Mouse (Mus musculus) ES-E14 (cell line): Measurements from ENCODE around the gene Eif4g1. TPM values are rescaled to one million over a fixed set of nuclear protein-coding genes. Genes with fewer than 3 reads are reported as not detected.
A peak's percentile ranks its signal among the peaks of the same experiment; 100 is the strongest.

Source experiments
- DNase-seq: peaks from one replicate; pipeline ENCODE4 v3.0.0-alpha.2; 2013; ENCODE audit warnings: low read depth, low spot score
- H3K27ac ChIP-seq: 2 replicates; pipeline ENCODE4 v1.5.1; 2012; ENCODE audit warnings: low read depth, mild to moderate bottlenecking, low read length, moderate library complexity, mixed read lengths; ENCODE audit not compliant: poor library complexity, insufficient read depth, severe bottlenecking
- H3K36me3 ChIP-seq: 2 replicates; pipeline ENCODE4 v1.6.1; 2012; ENCODE audit warnings: mild to moderate bottlenecking, low read length, moderate library complexity, mixed read lengths; ENCODE audit not compliant: control insufficient read depth, poor library complexity, insufficient read depth, severe bottlenecking
- H3K4me1 ChIP-seq, 2 experiments: fragments of 150-350 bp in 1 of 2; sonication (generic) in 1 of 2; 2 replicates each; pipeline ENCODE4 v1.6.1; 2012; ENCODE audit warnings: low read length in 2 of 2, mild to moderate bottlenecking in 1 of 2, mixed read lengths in 1 of 2; ENCODE audit not compliant: control insufficient read depth in 2 of 2, insufficient read depth in 2 of 2, poor library complexity in 1 of 2
- H3K4me3 ChIP-seq, 2 experiments: fragments of 150-350 bp in 1 of 2; sonication (generic) in 1 of 2; 2 replicates each; pipeline ENCODE4 v1.5.1; 2012; ENCODE audit warnings: low read length in 2 of 2, low read depth in 1 of 2, mild to moderate bottlenecking in 1 of 2, mixed read lengths in 1 of 2; ENCODE audit not compliant: insufficient read depth in 1 of 2, poor library complexity in 1 of 2, severe bottlenecking in 1 of 2
- H3K9ac ChIP-seq: 2 replicates; pipeline ENCODE4 v1.6.1; 2012; ENCODE audit warnings: low read depth, mild to moderate bottlenecking, low read length, mixed read lengths; ENCODE audit not compliant: poor library complexity, insufficient read depth, severe bottlenecking
- H3K9me3 ChIP-seq: fragments of 150-350 bp; sonication (generic); 2 replicates; pipeline ENCODE4 v1.6.1; 2012; ENCODE audit warnings: low read depth, mild to moderate bottlenecking, low read length; ENCODE audit not compliant: control insufficient read depth, insufficient read depth
- CHD2 ChIP-seq: IDR thresholded peaks from 2 replicates; pipeline ENCODE4 v1.6.1; 2014; ENCODE audit warnings: mild to moderate bottlenecking, low read depth, low read length, inconsistent platforms
- HCFC1 ChIP-seq: IDR thresholded peaks from 2 replicates; pipeline ENCODE4 v1.6.1; 2012; ENCODE audit warnings: low read length, inconsistent platforms, borderline replicate concordance; ENCODE audit not compliant: insufficient read depth
- MAFK ChIP-seq: IDR thresholded peaks from 2 replicates; pipeline ENCODE4 v1.6.1; 2014; ENCODE audit warnings: mild to moderate bottlenecking, low read depth, low read length, inconsistent platforms; ENCODE audit not compliant: insufficient read depth
- ZC3H11A ChIP-seq: IDR thresholded peaks from 2 replicates; pipeline ENCODE4 v1.6.1; 2012; ENCODE audit warnings: low read depth, mild to moderate bottlenecking, inconsistent platforms, low read length, borderline replicate concordance
- ZNF384 ChIP-seq: IDR thresholded peaks from 2 replicates; pipeline ENCODE4 v1.6.1; 2012; ENCODE audit warnings: low read depth, low read length, inconsistent platforms
- in situ Hi-C, 2 experiments: fragments of 600-800 bp; cut with MboI; formaldehyde crosslinking; loops; one replicate each; pipeline ENCODE4 v1.15.1; 2025; ENCODE audit warnings: low sequenced_read_pairs in 2 of 2, inconsistent platforms in 1 of 2; ENCODE audit not compliant: unreplicated experiment in 2 of 2
- total RNA-seq: library from RNA; depleted of rRNA; stranded (reverse); fragments of 300-350 nt; gene quantifications from 2 replicates; pipeline ENCODE4 v1.2.3, GENCODE M21; 2012

Eif4g1 gene
- total RNA-seq, 1 experiment: 546 TPM

- DNase-seq: no peak
- Histone ChIP-seq H3K9ac (peak overlapping the region; percentile 65), H3K9me3 (no peaks in the 10 kb centered on the region), H3K27ac (peak overlapping the region; percentile 79), H3K4me3 (peak overlapping the region; percentile 65 to 67), H3K4me1 (peaks cover 8 to 20% of the 10 kb centered on the region in 2 experiments), H3K36me3 (peaks cover 11% of the 10 kb centered on the region)
- TF ChIP-seq ZC3H11A (no peak), CHD2 (no peak), HCFC1 (no peak), MAFK (no peak), ZNF384 (no peak)
- in situ Hi-C loops: no loop called here
These were observed 33.8 kb downstream of the Eif4g1 start for GRCm38 (mm10) chr16:20701729-20702521.

GRCm38 (mm10) chr16:20702522-20702893, 34.4 kb downstream of the Eif4g1 start:
- Histone ChIP-seq H3K4me3 (peak overlapping the region; percentile 65 to 67; a peak in 3 of 4 replicates), H3K36me3 (peaks cover 16% of the 10 kb centered on the region), H3K9ac (peak overlapping the region; percentile 65), H3K27ac (peak overlapping the region; percentile 79), H3K9me3 (no peaks in the 10 kb centered on the region), H3K4me1 (peaks cover 8 to 26% of the 10 kb centered on the region in 2 experiments)
- in situ Hi-C loops: no loop called here
- peak; percentile 66 for DNase-seq
- TF ChIP-seq MAFK: peak; percentile 18; the same call in 1 of the 2 replicates
- TF ChIP-seq ZNF384: 0 out of 2 replicates have a peak, but pooled peaks have one; percentile 12
- 0 out of 2 replicates have a peak, but pooled peaks have one; percentile 36 for TF ChIP-seq ZC3H11A
- no peak for TF ChIP-seq HCFC1
- TF ChIP-seq CHD2: no peak

- Histone ChIP-seq H3K4me3 (no peak overlapping the region), H3K9ac (no peak overlapping the region), H3K9me3 (no peaks in the 10 kb centered on the region), H3K27ac (no peak overlapping the region), H3K4me1 (peaks cover 8 to 31% of the 10 kb centered on the region in 2 experiments), H3K36me3 (peaks cover 21% of the 10 kb centered on the region)
- no peak for DNase-seq
- in situ Hi-C loops: no loop called here
- TF ChIP-seq CHD2 (no peak), HCFC1 (no peak), MAFK (no peak), ZC3H11A (no peak), ZNF384 (no peak)
These were observed 35.0 kb downstream of the Eif4g1 start for GRCm38 (mm10) chr16:20703071-20703470.

- H3K9me3 ChIP-seq: no peaks in the 10 kb centered on the region
- no peak overlapping the region for H3K4me3 ChIP-seq
- peaks cover 8 to 33% of the 10 kb centered on the region in 2 experiments for H3K4me1 ChIP-seq
- H3K27ac ChIP-seq: no peak overlapping the region
- H3K36me3 ChIP-seq: peaks cover 29% of the 10 kb centered on the region
- no peak for TF ChIP-seq MAFK
- TF ChIP-seq HCFC1: no peak
- TF ChIP-seq CHD2: no peak
- TF ChIP-seq ZC3H11A: no peak
- no peak for TF ChIP-seq ZNF384
- in situ Hi-C loops: no loop called here
- H3K9ac ChIP-seq: no peak overlapping the region
- no peak for DNase-seq
These were observed 35.7 kb downstream of the Eif4g1 start for GRCm38 (mm10) chr16:20703699-20704400.
